Comparison of ENCODE assay signal across 9 mouse cellular contexts in genomic region chr3:96708684-96709064, GRCm38 (mm10). TPM values are rescaled to one million over a fixed set of nuclear protein-coding genes. Genes with fewer than 3 reads are reported as not detected.
DNase-seq lines count a peak whose midpoint lies in the region; ATAC-seq and TF ChIP-seq lines count a peak whose summit lies in the region.
"Had no signal": no experiment of that assay in that cellular context is flagged by ENCODE, and none has a peak within 500 bp of the region (broad histone marks: within the 10 kb centered on the region; RNA-seq: fewer than 3 reads in every experiment).

No protein-coding gene starts in this region.

- no peak for DNase-seq in heart, adult 18-20 months
- DNase-seq in hindbrain, embryonic 11.5 days (ENCODE audit: low spot score) = no peak
- no peak for DNase-seq in adrenal gland, adult (ENCODE audit: inconsistent age in 2 of 2, low spot score in 1 of 2)
- DNase-seq in cerebellum, adult 11 months = no peak
- DNase-seq in embryo, embryonic 11 days = no peak

- 50% methylated on average over 2 of the region's 2 CpGs for WGBS in heart, embryonic 11.5 days (ENCODE audit: insufficient replicate concordance)
- WGBS in hindbrain, embryonic 11.5 days = 52% methylated on average over 2 of the region's 2 CpGs
- 54% methylated on average over 2 of the region's 2 CpGs for WGBS in liver, embryonic 15.5 days (ENCODE audit: insufficient replicate concordance)

- H3K36me3 ChIP-seq in heart, embryonic 11.5 days (ENCODE audit: control insufficient read depth, insufficient read depth, low read length) = peaks cover 35% of the 10 kb centered on the region
- H3K36me3 ChIP-seq in hindbrain, embryonic 11.5 days (ENCODE audit: control insufficient read depth, insufficient read depth, low read length) = 0 out of 2 replicates have a peak, but pooled peaks cover 9% of the 10 kb centered on the region
- H3K36me3 ChIP-seq in liver, embryonic 15.5 days (replicated peaks) = peaks cover 51% of the 10 kb centered on the region

- H3K9ac ChIP-seq in heart, embryonic 11.5 days (ENCODE audit: low read depth, low read length) = no peak overlapping the region
- H3K9ac ChIP-seq in hindbrain, embryonic 11.5 days (ENCODE audit: low read depth, low read length) = no peak overlapping the region
- no peak overlapping the region; the same call in 1 of the 2 replicates for H3K9ac ChIP-seq in liver, embryonic 15.5 days

- H3K27me3 ChIP-seq in heart, embryonic 11.5 days (ENCODE audit: control insufficient read depth, insufficient read depth, low read length) = peaks cover 3% of the 10 kb centered on the region; the same call in 1 of the 2 replicates
- no peaks in the 10 kb centered on the region for H3K27me3 ChIP-seq in hindbrain, embryonic 11.5 days (ENCODE audit: control insufficient read depth, insufficient read depth, low read length)
- H3K27me3 ChIP-seq in liver, embryonic 15.5 days = peaks cover 19% of the 10 kb centered on the region

- H3K4me1 ChIP-seq in heart, embryonic 11.5 days (ENCODE audit: control insufficient read depth, insufficient read depth, low read length) = peaks cover 6% of the 10 kb centered on the region; the same call in 1 of the 2 replicates
- H3K4me1 ChIP-seq in cortical plate, adult 2 months (ENCODE audit: control insufficient read depth, insufficient read depth, low read length) = no peaks in the 10 kb centered on the region
- no peaks in the 10 kb centered on the region for H3K4me1 ChIP-seq in hindbrain, embryonic 11.5 days (replicated peaks; ENCODE audit: control insufficient read depth, insufficient read depth, low read length)
- H3K4me1 ChIP-seq in liver, embryonic 15.5 days (replicated peaks) = peaks cover 8% of the 10 kb centered on the region

- peak overlapping the region; percentile 97 for H3K4me2 ChIP-seq in heart, embryonic 11.5 days
- no peak overlapping the region; the same call in 1 of the 2 replicates for H3K4me2 ChIP-seq in hindbrain, embryonic 11.5 days (replicated peaks; ENCODE audit: low read depth, low read length)
- peak overlapping the region; percentile 78 for H3K4me2 ChIP-seq in liver, embryonic 15.5 days

- no peak overlapping the region for H3K4me3 ChIP-seq in heart, embryonic 11.5 days (ENCODE audit: low read depth, low read length)
- peak overlapping the region; percentile 43; the same call in 1 of the 2 replicates for H3K4me3 ChIP-seq in cortical plate, adult 2 months (ENCODE audit: insufficient read depth, low read length)
- H3K4me3 ChIP-seq in hindbrain, embryonic 11.5 days (ENCODE audit: low read depth, low read length) = no peak overlapping the region
- H3K4me3 ChIP-seq in liver, embryonic 15.5 days (replicated peaks) = no peak overlapping the region

- no peak for TF ChIP-seq POLR2A in cortical plate, adult 2 months (IDR thresholded peaks at IDR 0.05; ENCODE audit: extremely low read depth, insufficient read depth, low read length)

- no peaks in the 10 kb centered on the region for H3K9me3 ChIP-seq in heart, embryonic 11.5 days (replicated peaks; ENCODE audit: control insufficient read depth, low read length)
- no peaks in the 10 kb centered on the region for H3K9me3 ChIP-seq in hindbrain, embryonic 11.5 days (ENCODE audit: control insufficient read depth, low read length)
- H3K9me3 ChIP-seq in liver, embryonic 15.5 days (replicated peaks) = no peaks in the 10 kb centered on the region

- H3K27ac ChIP-seq in heart, embryonic 11.5 days (ENCODE audit: low read depth, low read length) = no peak overlapping the region
- no peak overlapping the region for H3K27ac ChIP-seq in cortical plate, adult 2 months (ENCODE audit: insufficient read depth, low read length)
- H3K27ac ChIP-seq in hindbrain, embryonic 11.5 days (ENCODE audit: low read depth, low read length) = no peak overlapping the region
- no peak overlapping the region for H3K27ac ChIP-seq in liver, embryonic 15.5 days (replicated peaks)
- H3K27ac ChIP-seq: macrophage had no signal

- ATAC-seq in heart, embryonic 11.5 days (replicated peaks; ENCODE audit: insufficient number of reproducible peaks, low FRiP score, low TSS enrichment) = no peak
- ATAC-seq in hindbrain, embryonic 11.5 days (ENCODE audit: low FRiP score) = peak; percentile 22; the same call in 1 of the 2 replicates
- no peak for ATAC-seq in liver, embryonic 15.5 days (ENCODE audit: insufficient read depth)

- TF ChIP-seq CTCF in cortical plate, adult 2 months (IDR thresholded peaks at IDR 0.05; ENCODE audit: extremely low read depth, insufficient read depth, low read length) = no peak

RNA-seq across cellular contexts. Expression of gene Nudt17, which starts 0.3 kb away (rescaled TPM):
- polyA plus RNA-seq in heart, embryonic 11.5 days (2014; fragmentation: Nextera tagmentation; extraction: Ambion mirVana) = 7.4 and 9.3 TPM in 2 replicates
- total RNA-seq in heart, adult 18-20 months (2021) = 1 to 10 TPM; 2.7 to 5.3 TPM
- polyA plus RNA-seq in cortical plate, adult 2 months (2012; rRNA removed) = 16.8 and 19.6 TPM in 2 replicates
- polyA plus RNA-seq in hindbrain, embryonic 11.5 days (2014; fragmentation: Nextera tagmentation; extraction: Ambion mirVana) = 12.8 and 14.4 TPM in 2 replicates
- polyA plus RNA-seq in liver, embryonic 15.5 days (2015; fragmentation: Nextera tagmentation; extraction: Ambion mirVana) = 1.0 and 1.3 TPM in 2 replicates

RNA-seq across cellular contexts. Expression of gene Pias3, which starts 12.5 kb away (rescaled TPM):
- polyA plus RNA-seq in heart, embryonic 11.5 days (2014; fragmentation: Nextera tagmentation; extraction: Ambion mirVana) = 26.9 and 30.2 TPM in 2 replicates
- 10 to 100 TPM; 13.4 to 15.3 TPM for total RNA-seq in heart, adult 18-20 months (2021)
- 24.6 and 25.4 TPM in 2 replicates for polyA plus RNA-seq in cortical plate, adult 2 months (2012; rRNA removed)
- 25.2 and 28.2 TPM in 2 replicates for polyA plus RNA-seq in hindbrain, embryonic 11.5 days (2014; fragmentation: Nextera tagmentation; extraction: Ambion mirVana)
- 5.8 and 6.1 TPM in 2 replicates for polyA plus RNA-seq in liver, embryonic 15.5 days (2015; fragmentation: Nextera tagmentation; extraction: Ambion mirVana)

RNA-seq across cellular contexts. Expression of gene Polr3c, which starts 18.8 kb away (rescaled TPM):
- polyA plus RNA-seq in heart, embryonic 11.5 days (2014; fragmentation: Nextera tagmentation; extraction: Ambion mirVana) = 31.4 and 32.7 TPM in 2 replicates
- 10 to 100 TPM; 23.1 to 26.1 TPM for total RNA-seq in heart, adult 18-20 months (2021)
- 35.3 and 36.5 TPM in 2 replicates for polyA plus RNA-seq in cortical plate, adult 2 months (2012; rRNA removed)
- 38.0 and 38.1 TPM in 2 replicates for polyA plus RNA-seq in hindbrain, embryonic 11.5 days (2014; fragmentation: Nextera tagmentation; extraction: Ambion mirVana)
- polyA plus RNA-seq in liver, embryonic 15.5 days (2015; fragmentation: Nextera tagmentation; extraction: Ambion mirVana) = 19.8 and 21.3 TPM in 2 replicates

RNA-seq across cellular contexts. Expression of gene Rnf115, which starts 18.8 kb away (rescaled TPM):
- 53.9 and 56.1 TPM in 2 replicates for polyA plus RNA-seq in heart, embryonic 11.5 days (2014; fragmentation: Nextera tagmentation; extraction: Ambion mirVana)
- total RNA-seq in heart, adult 18-20 months (2021) = 10 to 100 TPM; 22.5 to 22.6 TPM
- polyA plus RNA-seq in cortical plate, adult 2 months (2012; rRNA removed) = 52.3 and 54.9 TPM in 2 replicates
- 90.0 and 90.4 TPM in 2 replicates for polyA plus RNA-seq in hindbrain, embryonic 11.5 days (2014; fragmentation: Nextera tagmentation; extraction: Ambion mirVana)
- polyA plus RNA-seq in liver, embryonic 15.5 days (2015; fragmentation: Nextera tagmentation; extraction: Ambion mirVana) = 26.4 and 27.8 TPM in 2 replicates

RNA-seq across cellular contexts. Expression of gene Ankrd35, which starts 38.7 kb away (rescaled TPM):
- polyA plus RNA-seq in heart, embryonic 11.5 days (2014; fragmentation: Nextera tagmentation; extraction: Ambion mirVana) = 0.15 and 0.33 TPM in 2 replicates
- total RNA-seq in heart, adult 18-20 months (2021) = 1 to 10 TPM; 1.2 to 1.3 TPM
- 7.8 and 8.5 TPM in 2 replicates for polyA plus RNA-seq in cortical plate, adult 2 months (2012; rRNA removed)
- 0.25 and 0.40 TPM in 2 replicates for polyA plus RNA-seq in hindbrain, embryonic 11.5 days (2014; fragmentation: Nextera tagmentation; extraction: Ambion mirVana)
- polyA plus RNA-seq in liver, embryonic 15.5 days (2015; fragmentation: Nextera tagmentation; extraction: Ambion mirVana) = 0.33 and 0.53 TPM in 2 replicates
